Mouse (Mus musculus) yolk sac, embryonic 10.5 days (tissue): Measurements from ENCODE around the gene Lrrc74a.
A peak's percentile ranks its signal among the peaks of the same experiment; 100 is the strongest.

Experiments
- DNase-seq: peaks from one replicate; pipeline ENCODE4 v3.0.0-alpha.2; 2017; ENCODE audit warnings: low spot score

Lrrc74a gene

DNA sequence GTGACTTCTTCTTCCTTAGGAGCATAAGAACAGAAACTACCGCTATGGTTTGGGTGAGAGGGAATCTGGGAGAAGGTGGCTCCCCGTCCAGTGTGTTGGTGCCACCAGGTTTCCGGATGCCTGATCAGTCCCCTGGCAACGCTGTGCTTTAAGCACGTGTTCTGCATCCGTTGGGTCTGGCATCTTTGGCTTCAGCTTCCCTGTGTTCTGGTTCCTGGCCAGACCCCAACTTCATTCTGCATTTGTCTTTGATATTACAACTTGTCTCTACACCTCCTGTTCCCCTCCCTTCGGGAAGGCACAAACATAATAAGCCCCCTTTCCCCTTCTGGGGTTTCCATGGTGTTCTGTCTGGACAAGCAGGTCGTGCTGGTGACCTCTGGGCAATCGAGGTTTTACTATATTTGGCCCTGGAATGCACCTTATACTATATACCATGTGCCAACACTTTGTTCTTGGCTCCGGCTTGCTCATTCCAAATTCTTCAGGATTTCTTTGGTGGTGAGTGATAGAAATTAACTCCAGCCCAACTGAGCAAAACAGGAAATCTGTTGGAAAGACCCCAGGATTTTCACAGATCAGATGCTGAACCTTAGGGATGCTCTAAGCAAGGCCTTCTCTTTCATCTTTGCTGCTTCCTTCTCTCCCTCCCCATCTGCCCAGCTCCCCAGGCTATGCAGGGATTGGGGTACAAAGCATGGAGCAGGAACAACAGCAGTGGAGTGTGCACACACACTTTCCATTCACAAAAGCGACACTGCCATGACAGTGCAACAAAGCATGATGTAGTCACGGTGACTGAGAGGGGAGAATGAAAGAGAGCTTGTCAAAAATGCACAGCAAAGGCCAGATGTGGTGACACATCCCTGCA lies 52.2 kb downstream of the Lrrc74a start:
- no peak for DNase-seq

DNA sequence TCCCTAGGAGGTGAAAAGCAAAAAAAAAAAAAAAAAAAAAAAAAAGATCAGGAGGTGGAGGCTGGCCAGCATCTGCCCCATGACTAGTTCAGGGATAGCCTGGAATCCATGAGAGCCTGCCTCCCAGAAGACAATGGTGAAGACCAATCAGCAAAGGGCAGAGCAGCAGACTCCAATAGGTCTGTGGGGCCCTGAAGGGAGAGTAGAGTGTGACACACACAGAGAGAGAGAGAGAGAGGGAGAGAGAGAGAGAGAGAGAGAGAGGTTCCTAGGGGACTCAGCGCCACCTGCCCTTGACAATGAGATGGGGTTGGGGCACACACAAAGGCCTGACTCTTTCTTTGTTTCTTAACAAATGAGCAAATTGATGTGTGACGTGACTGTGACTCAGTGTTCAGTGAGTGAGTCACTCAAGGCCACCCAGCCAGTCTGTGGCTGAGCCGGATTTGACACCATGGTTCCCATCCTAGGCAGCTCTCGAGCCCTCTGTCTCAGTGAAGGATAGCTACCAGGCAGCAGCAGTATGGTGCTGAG lies 52.9 kb downstream of the Lrrc74a start:
- DNase-seq, result no peak

DNA sequence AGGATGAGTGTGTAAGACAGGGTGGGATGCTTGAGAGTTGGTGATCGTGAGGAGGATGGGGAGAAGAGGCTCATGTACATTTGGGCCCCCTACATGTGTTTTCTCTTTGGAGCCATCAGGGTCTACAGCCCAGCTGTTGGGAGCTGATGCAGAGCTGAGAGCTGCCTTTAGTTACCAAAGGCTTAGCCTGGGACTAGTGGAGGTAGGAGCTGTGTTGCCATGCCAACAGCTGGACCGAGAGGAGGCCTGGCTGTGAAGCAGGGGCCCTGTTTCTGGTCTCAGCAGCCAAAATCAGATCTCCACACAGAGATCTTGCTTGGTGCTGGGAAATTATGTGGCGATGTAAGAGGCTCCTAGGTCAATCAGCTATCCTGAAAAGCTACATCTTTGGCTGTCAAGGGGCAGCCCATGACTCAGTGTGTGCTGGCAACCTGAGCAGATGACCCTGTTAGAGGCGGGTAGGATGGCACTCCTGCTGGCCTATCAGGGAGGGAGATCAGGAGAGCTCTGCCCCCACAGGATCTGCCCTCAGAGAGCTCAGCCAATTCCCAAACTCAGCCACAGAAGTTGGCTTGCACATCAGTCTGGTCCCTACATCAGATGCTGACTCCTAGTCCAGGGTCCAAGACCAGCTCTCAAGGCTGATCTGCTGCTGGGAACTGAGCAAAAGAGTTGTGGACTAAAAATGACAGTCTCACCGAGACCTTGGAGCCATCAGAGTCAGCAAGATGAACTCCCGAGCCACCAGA lies 56.1 kb downstream of the Lrrc74a start:
- no peak for DNase-seq

DNA sequence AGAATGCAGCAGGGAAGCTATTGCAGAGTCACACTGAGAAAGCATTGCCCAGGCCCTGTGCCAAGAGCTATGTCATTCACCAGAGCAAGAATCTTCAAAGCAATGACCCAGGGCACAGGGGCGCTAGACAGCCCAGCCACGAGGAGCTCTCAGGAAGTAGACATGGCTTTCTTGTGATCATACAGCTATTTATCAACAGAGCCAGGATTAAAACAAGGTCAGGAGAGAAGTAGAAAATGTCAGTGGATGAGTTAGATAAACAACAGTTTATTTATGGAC lies 56.6 kb downstream of the Lrrc74a start:
- DNase-seq, result no peak

DNA sequence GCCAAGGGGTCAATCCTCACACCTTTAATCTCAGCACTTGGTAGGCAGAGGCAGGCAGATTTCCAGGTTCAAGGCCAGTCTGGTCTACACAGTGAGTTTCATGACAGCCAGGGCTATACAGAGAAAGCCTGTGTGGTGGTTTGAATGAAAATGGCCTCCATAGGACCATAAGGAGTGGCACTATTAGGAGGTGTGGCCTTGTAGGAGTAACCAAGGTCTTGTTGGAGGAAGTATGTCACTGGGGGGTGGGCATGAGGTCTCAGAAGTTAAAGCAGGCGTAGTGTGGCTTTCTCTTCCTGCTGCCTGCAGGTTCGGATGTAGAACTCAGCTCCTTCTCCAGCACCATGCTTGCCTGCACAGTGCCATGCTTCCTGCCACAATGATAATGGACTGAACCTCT lies 57.8 kb downstream of the Lrrc74a start:
- no peak for DNase-seq

DNA sequence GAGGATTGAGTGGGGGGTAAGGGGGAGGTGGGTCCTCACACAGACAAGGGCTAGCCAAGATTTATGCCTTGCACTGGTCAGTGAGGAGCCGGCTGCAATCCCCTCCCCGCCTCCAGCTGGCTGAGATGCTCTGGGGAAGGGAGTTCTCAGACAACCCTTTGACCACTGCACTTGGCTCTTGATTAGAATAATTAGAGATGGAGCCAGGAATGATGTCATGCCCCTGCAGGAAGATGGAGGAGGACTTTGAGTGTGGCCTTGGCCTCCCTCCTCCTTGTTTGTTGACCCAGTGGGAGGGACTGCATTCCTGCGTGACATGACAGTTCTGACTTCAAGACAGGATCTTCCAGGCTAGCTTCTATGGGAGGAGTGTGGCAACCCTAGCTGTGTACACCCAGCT lies 59.7 kb downstream of the Lrrc74a start:
- peak; percentile 32 for DNase-seq

DNA sequence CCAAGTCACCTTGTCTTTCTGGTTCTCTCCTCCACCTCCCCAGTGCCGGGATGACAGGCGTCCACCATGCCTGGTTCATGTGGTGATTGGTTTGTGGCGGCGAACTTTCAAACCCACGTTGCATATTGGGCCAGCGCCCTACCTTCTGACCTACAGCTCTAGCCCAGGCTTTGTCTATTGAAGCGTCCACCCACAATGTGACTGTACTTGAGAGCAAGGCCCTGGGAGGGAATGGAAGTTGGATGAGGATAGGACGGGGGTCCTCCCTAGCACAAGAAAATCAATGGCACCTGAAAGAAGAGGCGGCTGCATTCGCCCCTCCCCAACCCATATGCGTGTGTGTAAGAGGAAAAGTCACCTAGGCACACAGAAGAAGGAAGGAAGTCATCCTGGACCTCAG lies 60.2 kb downstream of the Lrrc74a start:
- no peak for DNase-seq

DNA sequence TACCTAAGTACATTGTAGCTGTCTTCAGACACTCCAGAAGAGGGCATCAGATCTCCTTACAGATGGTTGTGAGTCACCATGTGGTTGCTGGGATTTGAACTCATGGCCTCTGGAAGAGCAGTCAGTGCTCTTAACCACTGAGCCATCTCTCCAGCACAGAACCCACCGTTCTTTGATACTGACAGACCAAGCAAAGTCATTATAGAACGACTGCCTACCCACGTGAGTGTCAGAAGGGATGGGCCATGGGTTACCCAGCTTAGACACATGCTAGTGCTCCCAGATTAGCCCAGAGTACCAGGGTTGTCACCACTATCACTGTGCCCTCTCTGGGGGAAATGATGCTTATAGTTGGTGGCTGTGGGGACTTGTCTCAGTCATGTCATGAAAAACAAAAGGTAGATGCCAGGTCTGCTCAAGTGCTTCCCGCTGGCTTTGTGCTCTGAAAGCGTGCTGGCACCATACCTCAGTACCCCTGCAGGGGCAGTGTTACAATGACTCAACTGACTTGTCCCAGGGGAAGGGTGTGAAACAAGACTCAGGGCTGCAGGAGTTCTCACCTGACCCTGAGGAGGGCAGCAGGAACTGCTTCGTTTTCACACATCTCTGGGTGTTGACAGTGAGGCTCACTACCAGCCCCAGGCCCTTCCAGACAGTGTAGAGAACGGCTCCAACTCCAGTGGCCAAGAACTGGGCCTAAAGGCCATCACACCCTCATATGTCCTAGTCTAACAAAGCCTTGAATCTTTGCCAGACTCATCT lies 61.1 kb downstream of the Lrrc74a start:
- no peak for DNase-seq

DNA sequence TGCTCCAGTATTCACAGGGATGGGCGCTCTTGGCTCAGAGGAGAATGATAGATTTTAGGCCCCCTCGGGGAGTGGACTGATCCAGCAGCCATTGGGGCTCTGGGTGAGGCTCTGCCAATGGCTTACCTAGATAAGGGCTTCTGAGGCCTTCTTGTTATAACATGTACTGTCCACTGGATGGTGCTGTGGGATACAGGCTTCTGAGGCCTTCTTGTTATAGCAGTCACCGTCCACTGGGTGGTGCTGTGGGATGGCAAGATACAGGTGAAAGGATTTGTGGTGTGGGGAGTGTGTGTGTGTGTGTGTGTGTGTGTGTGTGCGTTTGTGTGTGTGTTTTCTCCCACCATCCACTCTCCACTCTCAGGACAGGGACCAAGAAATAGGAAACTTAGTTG lies 61.7 kb downstream of the Lrrc74a start:
- DNase-seq, result peak; percentile 78

DNA sequence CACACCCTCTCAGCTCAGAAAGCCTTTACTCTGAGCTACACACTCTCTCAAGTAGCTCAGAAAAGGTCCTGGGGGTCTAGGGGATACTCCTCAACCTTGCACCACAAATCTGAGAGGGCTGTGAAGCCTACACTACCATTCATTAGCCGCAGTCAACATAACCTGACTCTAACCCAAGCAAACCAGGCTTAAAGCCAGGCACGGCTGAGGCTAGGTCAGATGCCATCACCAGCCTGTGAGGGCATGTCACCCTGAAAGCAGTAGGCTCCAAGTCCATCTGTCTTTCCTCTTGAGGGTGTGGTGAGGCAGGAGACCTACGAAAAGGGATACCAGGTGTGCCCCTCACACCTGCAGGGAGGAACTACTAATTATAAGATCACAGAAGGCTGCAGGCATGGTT lies 62.2 kb downstream of the Lrrc74a start:
- no peak for DNase-seq

DNA sequence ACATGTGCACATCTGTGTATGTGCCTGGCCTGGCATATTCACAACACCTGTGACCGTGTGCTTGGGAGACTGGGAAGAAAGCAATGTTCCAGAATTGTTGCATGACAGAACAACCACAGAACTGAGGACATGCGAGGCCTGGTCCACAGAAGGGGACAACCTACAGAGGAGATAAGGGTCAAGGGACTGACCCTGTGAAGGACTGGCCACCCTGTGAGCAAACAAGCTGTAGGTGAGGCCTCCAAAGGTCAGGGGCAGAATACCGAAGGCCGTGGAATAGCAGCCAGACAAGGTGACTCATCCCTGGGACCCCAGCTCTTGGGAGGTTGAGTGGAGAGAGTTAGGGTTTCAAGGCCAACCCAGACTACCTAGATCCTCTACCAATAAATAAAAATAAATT lies 63.6 kb downstream of the Lrrc74a start:
- peak; percentile 42 for DNase-seq

DNA sequence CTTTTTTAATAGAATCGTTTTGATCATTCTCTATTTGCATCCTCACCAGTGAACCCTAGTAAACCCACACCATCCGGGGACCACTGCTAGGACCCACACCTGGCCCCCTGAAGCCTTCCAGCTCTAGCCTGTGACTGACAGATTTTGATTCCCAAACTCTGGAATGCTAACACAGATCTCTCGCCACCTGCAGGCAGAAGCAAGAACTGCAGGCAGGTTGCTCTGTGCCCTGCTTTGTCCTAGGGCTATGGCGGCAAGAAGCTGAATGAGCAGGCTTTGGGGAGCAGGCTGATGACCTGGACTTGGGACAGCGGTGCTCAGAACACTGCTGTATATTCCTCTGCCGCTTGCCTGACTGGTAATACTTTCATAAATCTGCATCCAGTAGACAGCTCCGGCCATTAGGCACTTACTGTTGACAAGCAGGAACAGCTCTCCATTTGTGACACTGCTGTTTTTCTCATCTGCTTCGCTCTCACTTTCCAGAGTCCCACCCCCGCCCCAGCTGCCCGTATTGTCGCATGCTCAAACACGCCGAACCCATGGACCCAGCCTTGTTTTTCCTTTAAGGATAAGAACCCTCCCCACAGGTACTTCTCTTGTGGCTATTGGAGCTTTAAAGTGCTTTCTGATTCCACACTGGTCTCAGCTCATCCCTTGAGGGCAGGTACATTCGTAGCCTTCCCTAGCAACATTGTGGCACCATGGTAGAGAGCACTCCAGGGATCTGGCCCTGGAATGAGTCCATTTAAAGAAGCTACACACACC lies 64.8 kb downstream of the Lrrc74a start:
- DNase-seq, result peak; percentile 82

DNA sequence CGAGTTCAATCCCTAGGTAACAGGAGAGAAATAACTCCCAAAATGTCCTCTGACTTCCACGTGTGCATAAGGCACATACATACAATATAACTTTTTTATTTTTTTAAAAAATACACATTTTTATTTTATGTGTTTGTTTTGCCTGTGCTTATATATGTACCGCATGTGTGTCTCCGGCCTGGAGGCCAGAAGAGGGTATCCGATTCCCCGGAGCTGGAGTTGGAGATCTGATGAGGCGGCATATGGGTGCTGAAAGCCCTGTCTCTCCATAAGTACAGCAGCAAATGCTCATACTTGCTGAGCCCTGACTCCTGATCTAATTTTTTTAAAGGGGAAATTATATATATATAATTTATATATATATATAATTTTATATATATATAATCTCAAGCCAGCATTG lies 65.6 kb downstream of the Lrrc74a start:
- no peak for DNase-seq

DNA sequence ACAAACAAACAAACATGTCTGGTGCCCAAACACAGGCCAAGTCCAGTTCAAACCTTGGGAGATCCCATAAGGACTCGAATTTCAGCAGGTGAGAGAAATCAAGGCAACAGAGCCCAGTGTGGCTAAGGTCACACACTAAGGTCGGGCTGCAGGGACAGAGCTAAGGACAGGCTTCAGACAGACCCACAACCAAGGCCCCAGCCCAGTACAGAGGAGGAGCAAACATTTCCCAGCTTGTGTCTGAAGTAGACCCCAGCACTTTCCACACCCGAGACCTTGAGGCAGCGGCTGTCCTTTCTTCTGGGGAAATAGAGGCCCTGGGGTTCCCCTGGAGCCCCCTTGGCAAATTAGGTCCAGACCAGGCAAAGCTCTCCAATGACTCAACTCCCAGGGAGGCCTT lies 66.2 kb downstream of the Lrrc74a start:
- DNase-seq, result no peak

DNA sequence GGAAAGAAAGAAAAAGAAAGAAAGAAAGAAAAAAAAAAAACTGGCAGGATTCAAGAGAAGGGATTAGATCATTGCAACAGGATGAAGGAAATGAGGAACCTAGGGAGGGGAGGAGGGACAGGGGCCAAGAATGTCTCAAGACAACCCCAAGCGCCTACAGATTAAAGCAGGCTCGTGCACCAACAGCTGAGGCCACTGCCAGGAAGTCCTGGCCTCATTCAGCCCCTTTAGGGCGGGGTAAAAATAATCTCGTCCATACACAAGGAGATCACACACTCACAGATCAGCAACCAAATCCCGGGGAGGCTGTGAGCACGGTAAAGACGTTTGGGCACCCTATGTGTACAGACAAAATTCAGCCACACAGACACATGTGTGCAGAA lies 66.6 kb downstream of the Lrrc74a start:
- no peak for DNase-seq

DNA sequence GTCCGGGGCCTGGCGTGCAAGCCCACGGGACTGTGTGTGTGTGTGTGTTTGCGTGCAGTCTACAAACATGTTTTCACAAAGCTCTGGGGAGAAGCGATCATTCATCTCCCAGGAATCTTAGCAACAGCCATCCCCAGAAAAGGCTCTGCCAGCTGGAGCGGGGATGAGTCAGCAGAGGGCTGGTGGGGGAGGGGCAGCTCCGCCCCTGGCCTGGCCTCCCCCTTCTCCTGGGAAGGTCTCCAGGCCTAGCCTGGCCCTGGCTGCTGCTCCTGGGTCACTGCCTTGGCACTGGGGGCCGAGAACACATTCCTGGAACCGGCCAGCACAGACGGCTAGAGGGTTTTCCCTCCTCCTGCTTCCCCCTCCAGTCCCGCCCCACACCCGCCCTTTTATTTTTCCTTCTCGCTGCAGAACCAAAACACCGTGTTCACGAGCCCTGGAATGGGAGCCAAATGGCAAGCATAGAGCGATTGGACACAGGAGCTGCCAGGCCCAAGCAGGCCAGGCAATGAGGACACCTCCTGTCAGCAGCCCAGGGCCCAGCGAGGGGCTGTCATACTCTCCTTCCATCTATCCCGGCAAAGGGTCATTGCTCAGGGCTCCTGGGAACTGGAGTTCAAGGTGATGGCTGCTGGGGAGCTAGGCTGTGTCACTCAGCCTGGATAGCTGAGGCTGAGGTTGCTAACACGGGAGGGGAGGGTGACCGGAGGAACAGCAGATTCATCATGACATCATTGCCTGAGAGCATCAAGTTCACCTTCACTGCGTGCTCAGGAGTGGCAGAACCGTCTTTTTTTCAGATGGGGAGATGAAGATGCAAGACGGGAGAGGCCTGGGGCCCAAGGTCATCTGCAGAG lies 67.2 kb downstream of the Lrrc74a start:
- DNase-seq, result peak; percentile 92

DNA sequence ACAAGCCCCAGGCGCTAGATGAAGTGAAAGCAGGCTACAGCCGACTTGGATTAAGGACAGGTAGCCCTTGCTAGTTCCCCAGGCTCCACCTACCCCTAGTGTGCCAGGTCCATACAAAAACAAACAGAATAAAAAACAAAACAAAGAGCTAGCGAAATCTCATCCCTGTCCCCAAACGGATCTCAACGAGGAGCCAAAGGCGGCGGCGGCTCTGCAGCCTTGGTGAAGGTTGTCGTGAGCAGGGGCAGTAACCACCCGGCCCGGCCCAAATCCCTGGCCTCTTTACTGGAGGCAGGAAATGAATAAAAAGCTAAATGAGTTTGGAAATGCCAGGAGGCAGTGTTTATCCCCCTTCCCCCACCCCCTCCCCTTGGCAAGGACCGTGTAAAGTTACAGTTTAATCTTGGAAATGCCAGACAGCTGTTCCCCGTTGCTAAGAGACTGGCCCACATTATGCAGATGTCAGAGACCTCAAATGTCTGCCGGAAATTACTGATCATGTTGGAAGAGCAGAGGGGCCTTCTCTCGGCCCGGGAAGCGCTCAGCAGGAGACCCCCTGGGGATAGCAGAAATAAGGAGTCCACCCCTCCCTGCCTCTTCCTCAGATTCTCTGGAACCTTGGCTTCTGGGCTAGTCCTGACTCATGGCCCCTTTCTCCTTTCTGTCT lies 68.0 kb downstream of the Lrrc74a start:
- DNase-seq, result peak; percentile 64

DNA sequence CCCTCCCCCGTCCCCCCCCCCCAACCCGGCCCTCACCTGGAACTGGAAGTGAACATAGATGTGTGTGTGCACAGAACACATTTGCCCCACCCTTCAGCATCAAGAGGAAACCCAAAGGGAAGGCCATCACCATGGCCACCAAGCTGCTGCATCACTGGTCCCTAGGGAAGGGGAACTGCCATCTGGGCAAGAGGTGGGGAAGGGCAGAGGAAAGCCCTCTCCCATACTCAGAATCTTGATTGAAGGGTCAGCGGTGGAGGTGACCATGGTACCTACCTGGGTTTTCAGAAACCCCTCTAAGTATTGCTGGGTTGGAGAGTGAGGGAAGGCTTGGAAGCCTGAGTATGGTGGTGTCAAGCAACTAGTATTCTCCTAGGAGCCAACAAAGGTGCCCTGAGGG lies 68.7 kb downstream of the Lrrc74a start:
- DNase-seq, result no peak

DNA sequence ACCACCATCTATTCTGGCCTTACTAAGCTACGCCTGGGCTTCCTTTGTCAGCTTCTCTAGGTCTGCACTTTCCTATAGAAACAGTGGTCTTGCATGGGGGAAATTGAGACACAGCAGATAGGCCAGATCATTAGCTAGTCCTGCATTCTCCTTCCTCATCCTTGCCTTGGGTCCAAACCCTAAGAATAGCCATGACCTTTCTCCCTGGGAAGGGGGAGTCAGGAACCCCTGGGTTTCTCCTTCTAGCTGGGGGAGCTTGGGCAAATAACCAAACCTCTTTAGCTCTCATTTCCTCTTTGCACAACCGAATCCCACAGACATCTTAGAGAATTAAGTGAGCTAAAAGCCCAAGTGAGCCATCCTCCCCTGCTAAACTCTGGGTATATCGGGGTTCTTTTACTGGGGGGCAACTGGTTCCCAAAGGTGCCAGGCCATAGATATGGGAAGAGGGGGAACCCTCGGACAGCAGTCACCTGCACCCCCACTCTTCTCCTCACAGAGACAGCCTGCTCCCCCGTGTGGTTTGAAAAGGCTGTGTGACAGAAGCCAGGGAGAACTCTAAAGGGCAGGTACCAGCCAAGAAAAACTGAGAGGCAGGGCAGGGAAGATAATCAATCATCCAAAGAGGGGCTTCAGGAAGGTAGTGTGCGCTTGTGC lies 69.6 kb downstream of the Lrrc74a start:
- no peak for DNase-seq

DNA sequence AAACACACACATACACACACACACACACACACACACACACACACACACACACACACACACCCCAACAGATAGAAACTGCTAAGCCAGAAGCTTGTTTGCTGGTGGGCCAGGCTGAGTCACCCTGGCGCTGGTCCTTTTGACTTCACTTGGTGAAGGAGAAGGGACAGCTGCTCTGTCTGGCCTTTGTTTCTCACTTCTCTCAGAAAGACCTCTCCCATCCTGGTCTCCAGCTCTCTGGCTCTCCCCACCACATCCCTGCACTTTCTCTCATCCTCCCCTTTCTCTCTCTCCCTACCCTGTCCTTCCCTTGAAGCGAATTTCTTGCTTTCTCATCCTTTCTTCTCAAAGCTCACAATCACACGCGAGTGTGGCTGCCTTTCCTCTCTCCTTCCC lies 70.1 kb downstream of the Lrrc74a start:
- DNase-seq, result no peak
